Mouse (Mus musculus): ENCODE measurements at regions not wholly inside any gene's neighbourhood (a gene's known extent, or its start where the extent isn't known, plus 50 kb on each side); places are given as distances from the start of the nearest gene placed in this dataset.

DNA sequence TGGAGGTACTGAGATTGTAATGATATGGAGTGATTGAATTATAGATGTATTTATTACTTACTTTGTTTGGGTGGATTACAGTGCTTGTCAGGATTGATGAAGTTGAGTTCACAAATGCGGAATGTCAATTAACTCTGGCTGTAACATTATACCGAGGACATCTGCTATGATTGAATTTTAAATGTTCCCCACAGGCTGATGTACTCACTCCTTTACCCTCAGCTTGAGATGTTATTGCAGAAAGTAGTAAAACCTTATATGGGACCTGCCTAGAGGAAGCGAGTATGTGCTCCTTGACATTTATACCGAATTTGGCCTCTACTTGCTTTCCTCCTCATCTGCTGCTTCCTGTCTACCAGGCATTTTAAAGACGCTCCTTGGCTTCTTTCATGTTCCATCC lies 288.3 kb downstream of the Cdh11 start:
- Histone ChIP-seq H3K4me1 (no peaks in the 10 kb centered on the region), H3K27ac (replicated peaks) (no peak overlapping the region), H3K4me3 (replicated peaks) (no peak overlapping the region), H3K27me3 (replicated peaks) (no peaks in the 10 kb centered on the region), H3K9ac (replicated peaks) (no peak overlapping the region), H3K36me3 (no peaks in the 10 kb centered on the region), H3K9me3 (replicated peaks) (no peaks in the 10 kb centered on the region), H3K4me2 (no peak overlapping the region)
- no peak for ATAC-seq (ENCODE audit: low FRiP score)
- 69% methylated on average over 5 of the region's 5 CpGs for WGBS

DNA sequence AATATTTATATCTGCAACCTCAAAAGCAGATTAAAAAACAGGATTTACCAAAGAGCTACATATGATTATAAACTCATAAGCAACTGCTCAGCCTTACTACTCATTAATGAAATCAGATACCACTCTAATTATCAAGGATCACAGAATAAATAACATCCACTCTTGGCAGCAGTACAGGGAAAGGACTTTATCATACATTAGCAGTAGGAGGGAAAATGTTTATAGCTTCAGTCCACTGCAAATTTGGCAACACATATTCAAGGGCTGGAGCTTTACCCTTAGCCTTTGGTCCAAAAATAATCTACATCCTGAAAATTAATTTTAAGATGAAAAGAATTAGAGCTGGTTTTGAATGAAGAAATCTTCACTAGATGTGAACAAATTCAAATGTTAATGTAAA lies 288.7 kb downstream of the Cdh11 start:
- no peaks in the 10 kb centered on the region for H3K9me3 ChIP-seq (replicated peaks)
- no peak overlapping the region for H3K9ac ChIP-seq (replicated peaks)
- no peak overlapping the region for H3K4me3 ChIP-seq (replicated peaks)
- H3K4me1 ChIP-seq = no peaks in the 10 kb centered on the region
- no peaks in the 10 kb centered on the region for H3K27me3 ChIP-seq (replicated peaks)
- no peak overlapping the region for H3K4me2 ChIP-seq
- ATAC-seq (ENCODE audit: low FRiP score) = no peak
- no peaks in the 10 kb centered on the region for H3K36me3 ChIP-seq
- no peak overlapping the region for H3K27ac ChIP-seq (replicated peaks)

DNA sequence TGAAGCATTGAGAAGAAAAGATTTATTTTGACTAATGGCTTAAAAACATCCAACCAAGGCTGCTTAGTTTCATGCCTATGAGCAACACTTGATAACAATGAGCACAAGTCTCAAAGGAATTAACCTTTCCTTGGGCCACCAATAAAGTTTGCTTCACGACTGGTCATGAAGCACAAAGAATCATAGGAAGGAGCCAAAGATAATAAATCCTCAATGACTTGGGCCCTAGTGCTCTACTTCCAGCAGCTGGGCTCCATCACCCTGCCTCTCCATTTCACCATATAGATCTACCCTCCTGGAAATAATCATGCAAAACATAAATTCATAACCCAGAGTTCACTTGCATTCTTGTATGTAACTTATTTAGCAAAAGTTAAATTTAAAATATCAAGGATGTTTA lies 289.4 kb downstream of the Cdh11 start:
- Histone ChIP-seq H3K9ac (replicated peaks) (no peak overlapping the region), H3K9me3 (replicated peaks) (no peaks in the 10 kb centered on the region), H3K27me3 (replicated peaks) (no peaks in the 10 kb centered on the region), H3K36me3 (no peaks in the 10 kb centered on the region), H3K4me1 (0 out of 2 replicates have a peak, but pooled peaks cover under 1% of the 10 kb centered on the region), H3K4me2 (no peak overlapping the region), H3K4me3 (replicated peaks) (no peak overlapping the region), H3K27ac (replicated peaks) (no peak overlapping the region)
- ATAC-seq (ENCODE audit: low FRiP score) = no peak
- 46% methylated on average over 1 of the region's 1 CpGs for WGBS

DNA sequence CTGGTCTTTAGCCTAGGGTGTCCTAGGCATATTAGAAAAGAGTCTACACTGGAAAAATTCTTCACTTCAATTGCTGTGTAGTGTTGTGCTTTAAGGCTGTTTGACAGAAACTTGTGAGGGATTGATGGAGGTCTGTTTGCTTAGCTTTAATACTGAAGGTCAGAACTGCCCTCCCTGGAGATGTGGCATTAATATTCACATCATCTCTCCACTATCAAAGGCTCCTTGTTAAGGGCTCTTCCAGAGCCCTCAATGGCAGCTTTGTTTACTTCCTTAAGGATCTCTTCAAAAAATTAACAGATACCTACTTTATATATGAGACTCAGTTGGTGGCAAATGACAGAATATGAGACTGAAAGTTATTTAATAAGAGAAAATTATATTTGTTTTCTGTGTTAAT lies 294.4 kb downstream of the Cdh11 start:
- Histone ChIP-seq H3K9me3 (replicated peaks) (no peaks in the 10 kb centered on the region), H3K4me3 (replicated peaks) (no peak overlapping the region), H3K4me2 (no peak overlapping the region), H3K36me3 (no peaks in the 10 kb centered on the region), H3K4me1 (0 out of 2 replicates have a peak, but pooled peaks cover 3% of the 10 kb centered on the region), H3K9ac (replicated peaks) (no peak overlapping the region), H3K27ac (replicated peaks) (no peak overlapping the region), H3K27me3 (replicated peaks) (no peaks in the 10 kb centered on the region)
- no peak for ATAC-seq (ENCODE audit: low FRiP score)

DNA sequence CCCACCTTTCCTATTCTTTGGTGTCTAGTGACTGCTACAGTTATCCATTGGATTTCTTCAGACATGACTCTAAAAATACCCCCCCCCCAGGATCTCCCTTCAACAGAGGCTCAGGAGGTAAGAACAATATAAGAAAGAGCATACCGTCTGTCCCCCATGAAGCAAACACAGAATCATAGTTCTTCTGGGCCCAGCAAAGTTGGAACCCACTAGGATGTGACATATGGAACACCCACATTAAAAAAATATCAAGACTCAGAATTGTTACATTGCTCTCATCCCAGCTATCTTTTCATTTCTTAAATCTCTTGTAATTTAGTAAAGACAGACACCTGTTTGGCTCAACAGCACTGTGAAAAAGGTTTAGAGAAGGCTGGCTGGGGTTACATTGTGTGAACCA lies 297.2 kb downstream of the Cdh11 start:
- Histone ChIP-seq H3K9ac (replicated peaks) (no peak overlapping the region), H3K4me3 (replicated peaks) (no peak overlapping the region), H3K9me3 (replicated peaks) (no peaks in the 10 kb centered on the region), H3K4me1 (0 out of 2 replicates have a peak, but pooled peaks cover 3% of the 10 kb centered on the region), H3K27ac (replicated peaks) (no peak overlapping the region), H3K4me2 (no peak overlapping the region), H3K36me3 (no peaks in the 10 kb centered on the region), H3K27me3 (replicated peaks) (no peaks in the 10 kb centered on the region)
- no peak for ATAC-seq (ENCODE audit: low FRiP score)
- WGBS = 88% methylated on average over 1 of the region's 1 CpGs

DNA sequence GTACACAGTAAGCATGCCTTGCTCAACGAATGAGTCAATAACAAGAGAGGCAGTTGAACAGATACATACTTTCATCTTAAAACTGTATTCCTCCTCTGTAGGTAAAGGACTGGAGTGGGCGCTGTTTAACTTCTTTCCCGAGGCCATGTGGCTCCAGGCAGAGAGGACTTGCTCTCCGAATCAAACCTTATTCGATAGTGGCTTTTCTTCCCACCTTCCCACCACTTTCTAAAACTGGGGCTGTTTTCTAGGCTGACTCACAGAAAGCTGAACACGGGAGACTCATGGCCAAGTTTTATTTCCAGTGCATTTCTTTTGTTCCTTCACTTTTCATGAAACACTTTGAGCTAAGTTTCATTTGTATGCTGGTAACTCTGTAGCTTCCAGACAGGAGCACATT lies 297.6 kb downstream of the Cdh11 start:
- H3K4me1 ChIP-seq = 0 out of 2 replicates have a peak, but pooled peaks cover 3% of the 10 kb centered on the region
- H3K36me3 ChIP-seq = no peaks in the 10 kb centered on the region
- ATAC-seq (ENCODE audit: low FRiP score) = no peak
- H3K9ac ChIP-seq (replicated peaks) = no peak overlapping the region
- H3K9me3 ChIP-seq (replicated peaks) = no peaks in the 10 kb centered on the region
- no peaks in the 10 kb centered on the region for H3K27me3 ChIP-seq (replicated peaks)
- WGBS = 87% methylated on average over 6 of the region's 6 CpGs
- no peak overlapping the region for H3K4me3 ChIP-seq (replicated peaks)
- no peak overlapping the region for H3K4me2 ChIP-seq
- no peak overlapping the region for H3K27ac ChIP-seq (replicated peaks)

DNA sequence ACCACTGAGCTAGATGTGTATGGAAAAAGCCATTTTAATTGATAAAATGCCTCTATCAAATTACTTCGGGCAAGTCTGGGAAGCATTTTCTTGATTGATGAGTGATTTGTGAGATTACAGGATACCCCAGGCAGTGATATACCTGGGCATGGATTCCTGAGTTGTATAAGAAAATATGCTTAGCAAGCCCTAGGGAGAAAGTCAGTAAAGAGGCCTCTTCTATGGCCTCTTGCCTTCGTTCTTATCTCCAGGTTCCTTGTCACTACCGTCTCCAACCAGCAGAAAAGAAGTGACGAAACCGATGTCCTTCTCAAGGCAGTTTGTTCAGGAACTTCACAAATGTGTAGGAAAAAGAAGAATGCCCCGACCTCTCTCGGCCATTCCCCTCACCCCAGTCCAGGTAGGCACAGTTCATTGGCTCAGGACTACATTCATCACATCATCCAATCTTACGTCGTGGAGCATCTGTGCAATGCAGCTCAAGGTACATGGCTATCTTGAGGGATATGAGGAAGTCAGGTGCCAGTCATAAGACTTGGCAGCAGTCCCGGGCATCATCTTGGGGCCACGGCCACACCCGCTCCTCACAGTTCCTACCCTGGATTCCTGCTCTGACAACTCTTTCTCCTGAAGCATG lies 310.2 kb downstream of the Cdh11 start:
- no peaks in the 10 kb centered on the region for H3K4me1 ChIP-seq
- WGBS = 95% methylated on average over 12 of the region's 12 CpGs
- no peaks in the 10 kb centered on the region for H3K36me3 ChIP-seq
- no peak overlapping the region for H3K9ac ChIP-seq (replicated peaks)
- H3K4me3 ChIP-seq (replicated peaks) = no peak overlapping the region
- ATAC-seq (ENCODE audit: low FRiP score) = no peak
- H3K4me2 ChIP-seq = no peak overlapping the region
- no peak overlapping the region for H3K27ac ChIP-seq (replicated peaks)
- no peaks in the 10 kb centered on the region for H3K9me3 ChIP-seq (replicated peaks)
- H3K27me3 ChIP-seq (replicated peaks) = no peaks in the 10 kb centered on the region

DNA sequence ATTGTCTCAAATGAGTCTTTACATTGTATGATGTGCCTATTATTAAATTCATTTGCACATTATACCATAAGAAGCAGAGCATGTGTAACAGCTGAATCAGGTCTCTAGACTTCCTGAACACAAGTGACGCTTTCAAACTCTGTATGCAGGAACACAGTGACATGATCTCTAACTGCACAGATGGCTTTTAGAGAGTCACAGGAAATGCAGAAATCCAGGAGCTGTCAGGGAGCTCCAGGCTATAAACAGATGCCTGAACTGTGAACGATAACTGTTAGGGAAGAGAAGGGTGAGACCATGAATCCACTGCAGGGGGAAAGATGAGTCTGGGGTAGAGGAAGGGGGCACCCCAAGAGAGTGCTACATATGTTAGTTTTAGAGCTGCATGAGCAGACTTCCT lies 311.2 kb downstream of the Cdh11 start:
- Histone ChIP-seq H3K4me1 (no peaks in the 10 kb centered on the region), H3K9ac (replicated peaks) (no peak overlapping the region), H3K4me2 (no peak overlapping the region), H3K9me3 (replicated peaks) (no peaks in the 10 kb centered on the region), H3K36me3 (no peaks in the 10 kb centered on the region), H3K4me3 (replicated peaks) (no peak overlapping the region), H3K27me3 (replicated peaks) (no peaks in the 10 kb centered on the region), H3K27ac (replicated peaks) (no peak overlapping the region)
- no peak for ATAC-seq (ENCODE audit: low FRiP score)
- 72% methylated on average over 2 of the region's 2 CpGs for WGBS

DNA sequence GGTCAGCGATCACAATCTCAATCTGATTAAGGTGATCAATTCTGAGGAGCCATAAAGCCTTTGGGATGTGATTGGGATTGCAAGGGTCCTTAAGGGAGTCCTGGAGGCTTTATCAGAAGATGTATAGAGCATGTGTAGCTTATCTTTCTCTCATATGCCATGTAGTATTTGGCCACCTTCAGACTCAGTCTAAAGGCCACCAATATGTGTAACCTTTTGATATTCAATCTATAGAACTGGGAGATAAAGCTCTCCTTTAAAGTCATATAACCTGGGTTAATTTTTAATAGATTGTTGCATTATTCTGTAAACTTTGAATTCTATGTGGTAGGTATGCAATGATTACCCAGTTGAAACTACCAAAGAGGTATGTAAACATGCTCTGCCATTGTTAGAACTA lies 314.1 kb downstream of the Cdh11 start:
- Histone ChIP-seq H3K4me2 (no peak overlapping the region), H3K4me3 (replicated peaks) (no peak overlapping the region), H3K9ac (replicated peaks) (no peak overlapping the region), H3K27me3 (replicated peaks) (no peaks in the 10 kb centered on the region), H3K9me3 (replicated peaks) (no peaks in the 10 kb centered on the region), H3K4me1 (no peaks in the 10 kb centered on the region), H3K27ac (replicated peaks) (no peak overlapping the region), H3K36me3 (no peaks in the 10 kb centered on the region)
- ATAC-seq (ENCODE audit: low FRiP score) = no peak
- WGBS = 89% methylated on average over 1 of the region's 1 CpGs

DNA sequence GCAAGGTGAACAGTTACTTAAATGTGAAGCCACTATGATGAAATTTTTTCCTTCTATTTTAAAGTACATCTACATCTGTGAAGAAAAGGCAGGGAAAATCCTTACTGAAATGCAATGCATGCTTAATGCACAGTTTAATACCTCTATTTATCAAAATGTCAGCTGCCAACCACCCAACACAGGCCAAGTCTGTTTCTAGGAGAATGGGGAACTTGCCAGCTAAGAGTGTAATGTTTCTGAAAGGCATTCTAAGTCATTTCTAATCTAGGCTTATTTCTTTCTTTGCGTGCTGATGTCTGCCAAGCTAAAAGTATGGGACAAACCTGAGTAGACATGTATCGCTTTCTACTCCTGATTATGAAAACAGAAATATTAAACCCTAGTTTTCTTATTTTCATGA lies 322.8 kb downstream of the Cdh11 start:
- no peaks in the 10 kb centered on the region for H3K36me3 ChIP-seq
- ATAC-seq (ENCODE audit: low FRiP score) = no peak
- H3K4me3 ChIP-seq (replicated peaks) = no peak overlapping the region
- no peaks in the 10 kb centered on the region for H3K9me3 ChIP-seq (replicated peaks)
- 87% methylated on average over 2 of the region's 2 CpGs for WGBS
- H3K27ac ChIP-seq (replicated peaks) = no peak overlapping the region
- no peaks in the 10 kb centered on the region for H3K4me1 ChIP-seq
- no peaks in the 10 kb centered on the region for H3K27me3 ChIP-seq (replicated peaks)
- H3K4me2 ChIP-seq = no peak overlapping the region
- H3K9ac ChIP-seq (replicated peaks) = no peak overlapping the region

DNA sequence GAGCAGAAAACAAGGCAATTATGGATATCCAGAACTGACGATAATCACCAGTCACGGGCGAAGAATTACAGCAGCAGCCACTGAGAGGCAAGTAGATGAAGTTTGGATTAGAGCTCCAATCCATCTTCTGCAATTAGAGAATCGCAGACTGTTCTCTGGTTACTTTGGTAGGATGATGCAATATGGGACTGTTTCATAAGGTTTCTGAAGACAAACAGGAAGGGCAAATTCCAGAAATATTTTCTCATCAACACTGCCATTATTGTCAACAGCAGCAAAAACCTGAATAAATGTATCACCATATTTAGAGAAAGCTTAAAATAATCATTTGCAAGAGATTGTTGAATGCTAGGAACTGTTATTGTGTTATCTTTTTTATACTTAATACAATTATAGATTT lies 342.4 kb downstream of the Cdh11 start:
- ATAC-seq (ENCODE audit: low FRiP score) = no peak
- Histone ChIP-seq H3K4me3 (replicated peaks) (no peak overlapping the region), H3K9me3 (replicated peaks) (no peaks in the 10 kb centered on the region), H3K27ac (replicated peaks) (no peak overlapping the region), H3K36me3 (no peaks in the 10 kb centered on the region), H3K4me2 (no peak overlapping the region), H3K4me1 (no peaks in the 10 kb centered on the region), H3K9ac (replicated peaks) (no peak overlapping the region), H3K27me3 (replicated peaks) (no peaks in the 10 kb centered on the region)
- 84% methylated on average over 4 of the region's 4 CpGs for WGBS

DNA sequence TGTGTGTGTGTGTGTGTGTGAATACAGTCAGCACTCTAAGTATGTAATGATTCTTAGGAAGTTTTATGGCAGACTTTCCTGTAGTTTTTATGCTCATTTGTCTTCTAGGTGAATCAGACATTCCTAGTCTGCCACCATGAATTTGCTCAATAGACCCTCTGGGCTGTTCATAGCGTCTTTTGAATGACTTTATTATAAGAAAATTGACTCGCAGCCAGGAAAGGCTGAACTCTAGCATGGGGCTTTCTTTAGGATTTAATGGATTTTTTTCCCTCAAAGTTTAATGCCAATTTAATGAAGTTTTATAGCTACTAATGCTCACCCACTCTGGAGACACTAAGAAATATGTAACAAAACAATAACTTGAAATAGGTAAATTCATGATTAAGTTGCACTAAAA lies 363.6 kb downstream of the Cdh11 start:
- no peak for ATAC-seq (ENCODE audit: low FRiP score)
- Histone ChIP-seq H3K4me3 (replicated peaks) (no peak overlapping the region), H3K9ac (replicated peaks) (no peak overlapping the region), H3K4me1 (no peaks in the 10 kb centered on the region), H3K27me3 (replicated peaks) (no peaks in the 10 kb centered on the region), H3K36me3 (no peaks in the 10 kb centered on the region), H3K4me2 (no peak overlapping the region), H3K9me3 (replicated peaks) (no peaks in the 10 kb centered on the region), H3K27ac (replicated peaks) (no peak overlapping the region)
- 53% methylated on average over 2 of the region's 2 CpGs for WGBS

DNA sequence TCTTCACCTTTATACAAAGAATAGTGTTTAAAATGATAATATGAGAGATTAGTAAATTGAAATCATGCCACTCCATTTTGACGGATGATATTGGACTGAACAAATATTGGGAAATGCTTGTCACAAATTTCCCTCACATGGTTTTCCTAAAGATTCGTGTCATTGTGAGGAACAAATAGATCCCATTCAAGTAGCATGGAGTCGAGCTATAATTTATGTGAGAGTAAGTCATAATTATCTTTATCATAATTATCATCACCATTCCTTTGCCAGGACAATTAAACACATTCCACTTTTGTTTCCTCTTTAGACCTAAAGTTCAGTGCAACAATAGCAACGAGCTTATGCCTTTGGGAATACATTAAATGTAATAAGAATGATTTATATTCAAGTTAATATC lies 370.5 kb downstream of the Cdh11 start:
- ATAC-seq (ENCODE audit: low FRiP score) = no peak
- Histone ChIP-seq H3K4me3 (replicated peaks) (no peak overlapping the region), H3K9ac (replicated peaks) (no peak overlapping the region), H3K27ac (replicated peaks) (no peak overlapping the region), H3K4me2 (no peak overlapping the region), H3K36me3 (no peaks in the 10 kb centered on the region), H3K27me3 (replicated peaks) (no peaks in the 10 kb centered on the region), H3K4me1 (no peaks in the 10 kb centered on the region), H3K9me3 (replicated peaks) (no peaks in the 10 kb centered on the region)
- 62% methylated on average over 4 of the region's 4 CpGs for WGBS

All from neural tube, embryonic 15.5 days (tissue).